Mouse (Mus musculus) hindbrain, embryonic 14.5 days (tissue): ENCODE data around the gene Htatip2. TPM values are rescaled to one million over a fixed set of nuclear protein-coding genes. Genes with fewer than 3 reads are reported as not detected.

Experiments
- polyA plus RNA-seq: library from polyadenylated mRNA; unstranded; fragments of >200 nt; fragmentation: Nextera tagmentation; extraction: Ambion mirVana; gene quantifications from 2 replicates; pipeline ENCODE4 v1.2.1, GENCODE M21; 2014

Htatip2 gene
- polyA plus RNA-seq, 1 experiment from 2014 or later = 3.0 TPM

Other genes with a start within 250 kb of the Htatip2 start
- 1.3 and 12.9 TPM in 2 replicates for gene Dbx1, start 122.3 kb upstream of the Htatip2 start, polyA plus RNA-seq
- gene Prmt3, start 19.2 kb downstream of the Htatip2 start, polyA plus RNA-seq = 51.2 and 57.0 TPM in 2 replicates
- 11.8 and 14.2 TPM in 2 replicates for gene Slc6a5, start 151.0 kb downstream of the Htatip2 start, polyA plus RNA-seq
- gene Nell1, start 215.7 kb downstream of the Htatip2 start, polyA plus RNA-seq = 36.0 and 47.1 TPM in 2 replicates